Mouse (Mus musculus) midbrain, embryonic 11.5 days (tissue): ENCODE measurements around the gene Taz. TPM values are rescaled to one million over a fixed set of nuclear protein-coding genes. Genes with fewer than 3 reads are reported as not detected.
A peak's percentile ranks its signal among the peaks of the same experiment; 100 is the strongest.

Experiments
- ATAC-seq: fragments of 200-750 bp; cut with Nextera tagmentation; 2 replicates; pipeline ENCODE4 v1.8.0; 2017; ENCODE audit warnings: moderate TSS enrichment, moderate library complexity; ENCODE audit not compliant: low FRiP score
- DNase-seq: peaks from one replicate; pipeline ENCODE4 v3.0.0; 2015; ENCODE audit warnings: low spot score; ENCODE audit errors: missing footprints
- H3K27ac ChIP-seq: fragments of 300-500 bp; sonication (generic); 2 replicates; pipeline ENCODE4 v1.5.1; 2014; ENCODE audit warnings: low read depth, low read length
- H3K27me3 ChIP-seq: fragments of 300-500 bp; sonication (generic); 2 replicates; pipeline ENCODE4 v1.6.1; 2014; ENCODE audit warnings: mild to moderate bottlenecking, low read length, moderate library complexity, mixed read lengths; ENCODE audit not compliant: control insufficient read depth, insufficient read depth
- H3K36me3 ChIP-seq: fragments of 300-500 bp; sonication (generic); 2 replicates; pipeline ENCODE4 v1.6.1; 2014; ENCODE audit warnings: mild to moderate bottlenecking, low read length, moderate library complexity, mixed read lengths; ENCODE audit not compliant: control insufficient read depth, insufficient read depth
- H3K4me1 ChIP-seq: fragments of 300-500 bp; sonication (generic); 2 replicates; pipeline ENCODE4 v1.6.1; 2014; ENCODE audit warnings: low read length; ENCODE audit not compliant: control insufficient read depth, insufficient read depth
- H3K4me2 ChIP-seq: fragments of 300-500 bp; sonication (generic); 2 replicates; pipeline ENCODE4 v1.6.1; 2014; ENCODE audit warnings: mild to moderate bottlenecking, moderate library complexity
- H3K4me3 ChIP-seq: fragments of 300-500 bp; sonication (generic); 2 replicates; pipeline ENCODE4 v1.5.1; 2014; ENCODE audit warnings: low read depth, low read length
- H3K9ac ChIP-seq: fragments of 300-500 bp; sonication (generic); 2 replicates; pipeline ENCODE4 v1.6.1; 2014; ENCODE audit warnings: low read length
- H3K9me3 ChIP-seq: fragments of 300-500 bp; sonication (generic); 2 replicates; pipeline ENCODE4 v1.6.1; 2016; ENCODE audit warnings: low read length; ENCODE audit not compliant: control insufficient read depth
- WGBS: fragments of 180-500 bp; shearing (Covaris S2); extraction: QIAGEN DNeasy Blood & Tissue Kit; methylation state at CpG from one replicate; pipeline ENCODE4 v1.1.7; 2014; 5-methylcytosine and 5-hydroxymethylcytosine counted together
- polyA plus RNA-seq: library from polyadenylated mRNA; unstranded; fragments of >200 nt; fragmentation: Nextera tagmentation; extraction: Ambion mirVana; gene quantifications from 2 replicates; pipeline ENCODE4 v1.2.1, GENCODE M21; 2014

Taz gene
- polyA plus RNA-seq, 1 experiment from 2014 or later = 57.9 TPM

- 17% methylated on average over 37 of the region's 37 CpGs for WGBS
- peak; percentile 98 for ATAC-seq
- Histone ChIP-seq H3K36me3 (no peaks in the 10 kb centered on the region; the same call in 1 of the 2 replicates), H3K4me2 (peak within 1 kb of the TSS; percentile 60), H3K4me1 (peaks cover 2% of the 10 kb centered on the region; the same call in 1 of the 2 replicates), H3K9ac (peak within 1 kb of the TSS; percentile 76), H3K27me3 (no peaks in the 10 kb centered on the region), H3K9me3 (no peaks in the 10 kb centered on the region), H3K27ac (no peak within 1 kb of the TSS), H3K4me3 (peak within 1 kb of the TSS; percentile 62)
- DNase-seq = peak; percentile 97
Measured at GRCm38 (mm10) chrX:74296538-74297448, 15.1 kb downstream of the Taz start, which contains the start of gene Atp6ap1. Gene Atp6ap1 (plus strand): TSS chrX:74297097.

DNA sequence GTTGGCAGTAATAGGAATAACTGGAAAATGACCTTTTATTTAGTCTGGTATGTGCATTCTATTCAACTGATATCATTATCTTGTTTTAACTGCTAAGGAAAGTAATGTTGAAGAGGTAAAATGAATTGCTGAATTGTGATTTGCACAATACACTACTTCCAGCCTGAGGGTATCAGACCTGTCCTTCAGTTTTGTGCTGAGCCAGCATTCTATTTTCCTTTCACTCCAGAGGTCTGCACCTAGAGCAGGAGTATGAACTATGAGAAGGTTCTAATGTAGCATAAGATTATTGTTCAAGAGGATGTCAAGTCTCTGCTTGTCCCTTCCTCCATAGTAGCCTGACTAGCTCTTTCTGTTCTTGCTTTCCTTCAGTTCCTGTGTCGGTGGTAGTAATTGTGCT is 16.6 kb downstream of the Taz start:
- Histone ChIP-seq H3K4me3 (no peak overlapping the region), H3K4me1 (peaks cover 2% of the 10 kb centered on the region; the same call in 1 of the 2 replicates), H3K9ac (no peak overlapping the region), H3K9me3 (no peaks in the 10 kb centered on the region), H3K4me2 (no peak overlapping the region), H3K27me3 (no peaks in the 10 kb centered on the region), H3K27ac (no peak overlapping the region), H3K36me3 (no peaks in the 10 kb centered on the region; the same call in 1 of the 2 replicates)
- no peak for ATAC-seq
- DNase-seq = no peak
- WGBS = 95% methylated on average over 1 of the region's 1 CpGs

DNA sequence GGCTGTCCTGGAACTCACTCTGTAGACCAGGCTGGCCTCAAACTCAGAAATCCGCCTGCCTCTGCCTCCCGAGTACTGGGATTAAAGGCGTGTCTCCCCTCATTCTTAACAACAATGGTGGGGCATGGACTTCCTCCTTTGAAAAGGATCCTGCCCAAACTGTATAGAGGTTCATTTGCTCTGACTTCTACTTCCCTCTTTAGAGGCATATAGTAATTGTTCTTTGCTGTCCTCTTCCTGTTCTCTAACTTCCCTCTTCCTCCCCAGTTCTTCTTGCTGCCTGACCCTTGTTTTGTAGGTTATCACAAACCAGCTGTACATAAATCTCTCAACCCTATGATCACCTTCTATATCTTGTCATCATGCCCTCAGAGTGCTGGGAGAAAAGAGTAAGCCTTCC is 18.0 kb downstream of the Taz start:
- H3K27me3 ChIP-seq = no peaks in the 10 kb centered on the region
- no peak for ATAC-seq

DNA sequence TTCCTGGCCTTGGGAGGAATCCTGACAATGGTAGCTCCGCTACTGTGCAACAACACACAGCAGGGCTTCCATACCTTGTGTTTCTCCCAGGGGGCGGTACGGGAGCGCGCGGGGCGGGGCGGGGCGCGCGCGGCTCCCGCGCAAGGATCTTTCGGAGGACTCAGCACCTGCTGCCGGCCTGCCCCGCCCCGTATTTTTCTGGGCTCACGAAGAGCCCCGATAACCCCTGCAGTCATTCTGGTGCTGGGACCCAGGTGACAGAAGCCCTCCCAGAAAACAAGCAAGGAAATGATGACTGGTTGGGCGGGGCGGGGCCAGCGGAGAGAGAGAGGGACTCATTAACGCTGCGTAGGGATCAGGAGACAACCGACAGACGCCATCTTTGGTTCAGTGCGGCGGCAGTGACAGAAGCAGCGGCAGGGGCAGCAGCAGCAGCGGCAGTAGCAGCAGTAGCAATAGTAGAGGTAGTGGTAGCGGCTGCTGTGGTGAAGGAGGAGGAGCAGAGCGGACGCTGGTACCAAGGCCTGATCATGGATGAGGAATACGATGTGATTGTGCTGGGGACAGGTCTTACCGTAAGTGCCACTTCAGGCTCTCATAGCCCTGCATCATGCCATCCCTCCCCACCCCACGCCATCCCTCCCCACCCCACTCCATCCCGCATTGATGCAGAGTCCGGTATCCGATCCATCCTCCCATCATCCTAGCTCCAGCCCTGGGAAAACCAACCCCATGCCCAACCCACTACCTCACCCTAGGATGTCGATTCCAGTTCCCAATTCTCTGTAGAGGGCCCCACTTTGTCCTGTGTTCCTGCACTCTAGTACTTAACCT is 23.4 kb downstream of the Taz start, which contains the start of gene Gdi1:
Gene Gdi1, plus strand, starts transcription at position 132 of the 834 bp plus-strand sequence.
- ATAC-seq (peak; percentile 87), DNase-seq (peak; percentile 98)
- Histone ChIP-seq H3K4me2 (peak within 1 kb of the TSS; percentile 64), H3K4me1 (0 out of 2 replicates have a peak, but pooled peaks cover 2% of the 10 kb centered on the region), H3K4me3 (peak within 1 kb of the TSS; percentile 61), H3K9me3 (no peaks in the 10 kb centered on the region), H3K36me3 (peaks cover 3% of the 10 kb centered on the region), H3K27ac (peak within 1 kb of the TSS; percentile 85), H3K27me3 (no peaks in the 10 kb centered on the region), H3K9ac (peak within 1 kb of the TSS; percentile 79)
- 16% methylated on average over 41 of the region's 41 CpGs for WGBS

More for the DNA sequence above, 18.0 kb downstream of the Taz start:
- WGBS = 90% methylated on average over 3 of the region's 3 CpGs
- no peak overlapping the region for H3K9ac ChIP-seq
- no peak for DNase-seq
- H3K4me3 ChIP-seq = no peak overlapping the region
- H3K9me3 ChIP-seq = no peaks in the 10 kb centered on the region
- no peak overlapping the region for H3K27ac ChIP-seq
- H3K4me2 ChIP-seq = no peak overlapping the region
- peaks cover 2% of the 10 kb centered on the region; the same call in 1 of the 2 replicates for H3K4me1 ChIP-seq
- no peaks in the 10 kb centered on the region; the same call in 1 of the 2 replicates for H3K36me3 ChIP-seq

DNA sequence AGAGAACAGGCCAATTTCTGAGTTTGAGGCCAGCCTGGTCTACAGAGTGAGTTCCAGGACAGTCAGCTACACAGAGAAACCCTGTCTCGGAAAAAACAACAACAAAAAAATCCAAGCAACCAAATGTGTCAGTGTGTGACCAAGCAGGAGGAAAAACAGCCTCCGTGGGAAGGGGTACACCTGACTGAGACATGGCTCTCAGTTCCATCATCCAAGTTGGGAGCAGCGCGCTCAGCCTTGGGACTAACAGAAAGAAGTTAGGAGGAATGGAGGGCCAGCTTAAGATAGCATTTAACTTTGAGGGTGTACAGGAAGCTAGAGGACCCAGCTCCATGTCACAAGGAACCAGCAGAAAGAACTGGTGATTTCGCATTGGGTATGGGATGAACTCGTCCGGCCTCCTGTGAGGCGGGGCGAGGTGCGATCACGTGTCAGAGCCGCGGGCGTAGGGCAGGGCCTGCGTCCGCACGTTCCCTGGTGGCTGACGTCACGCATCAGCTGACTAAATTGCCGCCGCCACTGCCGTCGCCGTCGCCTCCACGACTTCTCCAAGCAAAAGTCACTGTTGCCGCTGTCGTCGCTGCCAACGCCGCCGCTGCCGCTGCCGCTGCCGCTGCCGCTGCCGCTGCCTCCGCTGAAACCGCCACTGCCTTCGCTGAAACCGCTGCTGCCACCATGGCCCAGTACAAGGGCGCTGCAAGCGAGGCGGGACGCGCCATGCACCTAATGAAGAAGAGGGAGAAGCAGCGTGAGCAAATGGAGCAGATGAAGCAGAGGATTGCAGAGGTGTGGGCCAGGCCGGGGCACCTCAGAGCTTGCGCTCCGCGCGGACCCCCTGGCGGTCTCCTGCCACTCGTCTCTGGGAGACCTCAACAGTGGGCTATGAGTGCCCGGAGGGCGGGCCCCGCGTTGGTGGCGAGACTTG is 31.1 kb downstream of the Taz start, which contains the start of gene Fam50a:
Gene Fam50a, plus strand, starts transcription at position 494 of the 925 bp plus-strand sequence.
- H3K9ac ChIP-seq = peak within 1 kb of the TSS; percentile 74
- no peaks in the 10 kb centered on the region for H3K9me3 ChIP-seq
- 14% methylated on average over 57 of the region's 59 CpGs for WGBS
- no peaks in the 10 kb centered on the region for H3K27me3 ChIP-seq
- ATAC-seq (peak; percentile 97), DNase-seq (peak; percentile 95)
- peak within 1 kb of the TSS; percentile 20; the same call in 1 of the 2 replicates for H3K27ac ChIP-seq
- no peaks in the 10 kb centered on the region for H3K4me1 ChIP-seq
- peak within 1 kb of the TSS; percentile 53 for H3K4me3 ChIP-seq
- H3K36me3 ChIP-seq = peaks cover 6% of the 10 kb centered on the region
- peak within 1 kb of the TSS; percentile 75 for H3K4me2 ChIP-seq

DNA sequence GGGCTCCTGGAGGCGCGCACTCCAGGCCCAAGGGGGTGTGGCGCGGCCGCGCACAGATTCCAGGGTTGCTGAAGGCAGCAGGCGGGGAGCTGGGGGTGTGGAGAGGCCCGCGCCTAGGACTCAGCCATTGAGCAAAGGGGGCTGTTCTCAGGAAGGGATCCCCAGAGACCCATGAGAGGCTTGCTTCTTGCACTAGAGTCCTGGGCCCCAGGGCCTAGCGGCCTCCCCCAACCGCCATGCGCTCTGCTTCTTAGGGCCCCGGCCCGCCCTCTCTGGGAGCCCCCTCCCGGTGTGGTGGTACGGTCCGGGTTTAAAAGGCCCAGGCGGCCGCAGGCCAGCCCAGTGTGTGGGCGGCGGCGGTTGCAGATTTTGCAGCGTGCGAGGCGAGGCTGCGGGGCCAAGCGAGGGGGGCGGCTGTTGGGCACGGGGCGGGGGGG is 47.0 kb downstream of the Taz start, which contains the start of gene Plxna3:
Gene Plxna3, plus strand, starts transcription at position 342 of the 437 bp plus-strand sequence.
- Histone ChIP-seq H3K4me1 (peaks cover 8% of the 10 kb centered on the region; the same call in 1 of the 2 replicates), H3K36me3 (no peaks in the 10 kb centered on the region), H3K9me3 (no peaks in the 10 kb centered on the region), H3K4me2 (peak within 1 kb of the TSS; percentile 60), H3K9ac (peak within 1 kb of the TSS; percentile 71), H3K4me3 (peak within 1 kb of the TSS; percentile 43), H3K27ac (peak within 1 kb of the TSS; percentile 73), H3K27me3 (no peaks in the 10 kb centered on the region)
- ATAC-seq = peak; percentile 95
- DNase-seq = peak; percentile 96
- 17% methylated on average over 14 of the region's 30 CpGs for WGBS

DNA sequence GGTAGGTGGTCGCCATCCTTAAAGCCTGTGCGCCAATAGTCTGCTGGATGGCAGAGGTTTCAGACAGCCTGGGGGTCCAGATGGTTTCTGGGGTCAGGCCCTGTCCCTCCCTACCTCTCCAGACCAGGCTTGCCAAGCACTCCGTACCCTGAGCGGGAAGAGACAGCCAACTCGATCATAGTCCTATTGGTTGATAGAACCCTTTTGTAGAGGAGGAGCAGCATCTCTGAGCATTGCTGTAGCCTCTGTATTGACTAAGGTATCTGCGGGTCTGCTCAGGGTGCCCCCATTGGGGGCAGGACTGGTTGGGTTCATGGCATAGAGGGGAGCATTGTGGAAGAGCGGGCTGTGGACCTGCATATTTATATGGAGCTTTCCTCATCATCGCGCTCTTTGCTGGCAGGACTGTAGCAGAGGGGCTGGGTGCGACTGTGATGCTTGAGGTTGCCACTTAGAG is 47.5 kb downstream of the Taz start:
- H3K4me3 ChIP-seq = peak overlapping the region; percentile 43
- H3K27me3 ChIP-seq = no peaks in the 10 kb centered on the region
- H3K4me2 ChIP-seq = peak overlapping the region; percentile 60
- H3K27ac ChIP-seq = no peak overlapping the region; the same call in 1 of the 2 replicates
- 20% methylated on average over 9 of the region's 10 CpGs for WGBS
- no peaks in the 10 kb centered on the region for H3K9me3 ChIP-seq
- peaks cover 8% of the 10 kb centered on the region; the same call in 1 of the 2 replicates for H3K4me1 ChIP-seq
- peak; percentile 85 for DNase-seq
- H3K9ac ChIP-seq = peak overlapping the region; percentile 71
- peak; percentile 68; the same call in 1 of the 2 replicates for ATAC-seq
- no peaks in the 10 kb centered on the region for H3K36me3 ChIP-seq
